Mouse (Mus musculus) monocyte, adult 5-6 weeks (primary cell): ENCODE data around the gene Plin5. TPM values are rescaled to one million over a fixed set of nuclear protein-coding genes. Genes with fewer than 3 reads are reported as not detected.
A peak's percentile ranks its signal among the peaks of the same experiment; 100 is the strongest.

Experiments
- ATAC-seq: fragments of 153-309, 156-312 bp; replicated peaks from 2 replicates; pipeline ENCODE4 v1.8.0; 2017; ENCODE audit warnings: mild to moderate bottlenecking; ENCODE audit not compliant: low TSS enrichment, insufficient number of reproducible peaks, severe bottlenecking, poor library complexity, low FRiP score
- total RNA-seq: library from RNA; stranded (forward); fragments of 200-1000, 200-491, 200-594 nt; gene quantifications from 3 replicates; pipeline ENCODE4 v1.2.3, GENCODE M21; 2017

Plin5 gene
- total RNA-seq = not detected in 3 replicates

GRCm38 (mm10) chr17:56117251-56117710 is at the start of gene Plin5:
Gene Plin5 (minus strand): TSS chr17:56117596.
- ATAC-seq = no peak

DNA sequence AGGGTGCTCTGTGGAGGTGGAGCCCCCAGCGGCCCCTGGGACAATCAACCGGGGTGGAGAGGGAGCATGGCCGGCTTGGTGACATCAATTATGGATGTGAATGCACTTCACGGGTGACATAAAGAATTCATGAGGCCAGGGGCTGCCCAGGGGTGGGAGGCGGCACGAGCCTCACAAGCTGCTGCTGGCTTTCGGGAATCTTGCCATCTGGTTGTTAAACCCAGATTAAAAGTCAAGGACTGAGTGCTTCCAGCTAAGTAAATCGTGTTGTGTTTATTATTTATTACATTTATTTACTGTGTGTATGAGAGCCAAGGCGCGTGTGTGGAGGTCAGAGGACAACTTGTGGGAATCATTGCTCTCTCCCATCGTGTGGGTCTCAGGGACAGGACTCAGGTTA is 48.3 kb upstream of the Plin5 start:
- ATAC-seq = no peak

DNA sequence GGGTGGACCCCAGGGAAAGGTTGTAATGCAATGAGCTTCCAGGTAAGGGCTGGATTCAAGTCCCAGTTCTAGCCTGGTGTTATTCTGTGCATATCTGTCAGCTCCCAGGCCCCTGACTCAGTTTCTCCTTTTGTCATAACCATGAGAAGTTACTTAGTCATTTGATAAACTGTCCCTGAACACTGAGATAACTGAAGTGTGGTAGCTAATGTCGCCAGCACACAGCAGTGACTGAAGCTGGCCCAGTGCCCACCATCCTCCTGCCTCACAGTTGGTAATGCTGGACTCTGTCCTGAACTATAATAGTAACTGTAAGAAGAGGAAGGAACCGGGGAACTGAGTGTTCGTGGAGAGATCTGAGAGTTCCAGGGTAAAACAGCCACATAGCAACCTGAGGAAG is 47.1 kb upstream of the Plin5 start:
- no peak for ATAC-seq

GRCm38 (mm10) chr17:56163523-56164102 is 46.2 kb upstream of the Plin5 start:
- no peak for ATAC-seq

GRCm38 (mm10) chr17:56162231-56162774 is 44.9 kb upstream of the Plin5 start, which contains the start of gene Tnfaip8l1:
Gene Tnfaip8l1 (plus strand): TSS chr17:56162477.
- ATAC-seq = peak; percentile 96

GRCm38 (mm10) chr17:56159729-56160128 is 42.3 kb upstream of the Plin5 start:
- no peak for ATAC-seq

DNA sequence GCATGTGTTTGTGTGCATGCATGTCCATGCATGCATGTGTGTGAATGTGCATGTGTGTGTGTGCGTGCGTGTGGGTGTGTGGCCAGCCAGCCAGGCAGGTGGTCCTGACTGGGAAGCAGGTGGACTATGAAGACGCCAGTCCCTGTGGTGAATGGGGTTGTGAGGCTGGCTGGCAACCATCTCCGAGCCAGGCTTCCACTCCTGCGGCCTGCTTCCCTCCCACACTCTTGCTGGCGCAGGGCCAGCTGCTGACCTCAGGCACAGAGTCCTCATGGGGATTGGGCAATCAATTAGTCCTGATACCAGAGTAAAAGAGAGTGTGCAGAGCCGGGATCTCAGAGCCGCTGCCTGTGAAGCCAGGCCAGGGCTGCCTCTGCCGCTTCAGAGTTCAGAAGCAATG is 36.2 kb upstream of the Plin5 start:
- ATAC-seq = no peak

DNA sequence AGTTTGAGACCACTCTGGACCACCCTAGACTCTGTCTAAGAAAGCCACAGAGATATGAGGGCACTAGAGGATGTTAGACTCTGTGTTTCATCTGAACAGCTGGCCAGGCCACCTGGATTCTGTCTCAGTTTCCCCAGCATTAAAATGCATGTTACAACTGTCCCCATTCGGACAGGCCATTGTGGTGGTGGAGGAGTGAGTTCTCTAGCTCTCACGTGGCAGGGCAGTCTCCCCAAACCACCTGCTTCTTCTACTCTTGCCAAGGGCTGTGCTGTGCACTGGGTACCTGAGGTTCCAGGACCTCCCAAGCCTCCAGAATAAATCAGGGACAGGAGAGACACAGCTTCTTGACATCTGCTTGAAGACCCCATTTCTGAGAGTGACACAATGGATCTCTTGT is 32.5 kb upstream of the Plin5 start:
- ATAC-seq = no peak

- no peak for ATAC-seq
Observed at GRCm38 (mm10) chr17:56148790-56149618, 31.6 kb upstream of the Plin5 start.

GRCm38 (mm10) chr17:56148280-56148679 is 30.9 kb upstream of the Plin5 start:
- ATAC-seq = no peak

DNA sequence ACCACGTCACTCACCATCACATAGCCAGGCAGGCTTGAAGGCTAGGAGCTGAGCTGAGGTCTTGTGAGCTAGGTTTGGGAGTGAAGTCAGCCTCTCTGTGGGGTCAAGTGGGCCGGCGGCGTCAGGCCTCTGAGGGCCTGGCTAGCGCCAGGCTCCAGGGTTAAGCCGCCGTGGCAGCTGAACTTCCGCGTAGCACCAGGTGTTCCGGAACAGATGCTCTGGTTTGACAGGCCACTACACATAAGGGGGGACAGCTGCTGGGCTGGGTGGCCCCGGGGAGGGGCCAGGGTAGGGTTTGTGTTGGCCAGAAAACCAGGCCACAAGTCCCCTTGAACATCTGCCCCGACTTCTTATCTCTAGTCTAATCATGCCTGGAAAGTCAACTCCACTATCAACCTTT is 30.0 kb upstream of the Plin5 start:
- ATAC-seq = no peak

DNA sequence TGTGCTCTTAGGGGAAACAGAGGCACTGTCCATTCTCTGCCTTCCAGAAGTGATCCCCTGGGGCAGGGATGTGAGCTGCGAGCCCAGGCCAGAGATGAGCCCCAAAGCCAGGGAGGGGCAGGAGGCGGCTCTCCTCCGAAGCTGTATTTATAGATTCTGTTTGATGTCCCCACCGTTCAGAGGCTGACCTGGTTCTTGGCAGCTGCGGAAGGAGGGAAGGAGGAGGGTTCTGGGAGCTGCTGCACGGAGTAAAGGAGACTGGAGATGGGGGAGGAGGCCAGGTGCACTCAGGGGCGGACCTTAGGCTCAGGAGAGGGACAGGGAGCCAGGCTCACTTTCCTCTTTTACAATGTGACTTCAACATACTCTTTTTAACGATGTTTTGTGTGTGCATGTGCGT is 28.7 kb upstream of the Plin5 start:
- no peak for ATAC-seq

DNA sequence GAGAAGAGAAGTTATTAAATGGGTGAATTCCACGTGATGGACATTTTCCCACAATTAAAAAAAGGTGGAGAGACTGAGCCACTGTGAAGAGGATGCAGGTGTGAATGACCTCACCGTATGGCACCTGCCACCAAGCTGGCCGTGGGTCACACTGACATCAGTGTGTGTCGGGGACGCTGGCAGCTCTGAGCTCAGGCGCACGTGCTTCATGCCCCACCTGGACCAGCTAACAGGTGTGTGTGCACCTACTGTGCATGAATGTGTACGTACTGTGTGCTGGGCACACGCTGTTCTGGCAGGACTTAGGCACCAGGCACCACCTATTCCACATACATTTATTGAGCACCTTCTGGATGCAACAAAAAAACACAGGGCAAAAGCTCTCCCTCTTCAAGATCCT is 27.1 kb upstream of the Plin5 start:
- ATAC-seq = no peak

- ATAC-seq = no peak
Observed at GRCm38 (mm10) chr17:56141702-56142605, 24.6 kb upstream of the Plin5 start.

- no peak for ATAC-seq
Observed at GRCm38 (mm10) chr17:56139858-56140595, 22.6 kb upstream of the Plin5 start, which contains the start of gene Sema6b. Gene Sema6b (minus strand): TSS chr17:56140343.

DNA sequence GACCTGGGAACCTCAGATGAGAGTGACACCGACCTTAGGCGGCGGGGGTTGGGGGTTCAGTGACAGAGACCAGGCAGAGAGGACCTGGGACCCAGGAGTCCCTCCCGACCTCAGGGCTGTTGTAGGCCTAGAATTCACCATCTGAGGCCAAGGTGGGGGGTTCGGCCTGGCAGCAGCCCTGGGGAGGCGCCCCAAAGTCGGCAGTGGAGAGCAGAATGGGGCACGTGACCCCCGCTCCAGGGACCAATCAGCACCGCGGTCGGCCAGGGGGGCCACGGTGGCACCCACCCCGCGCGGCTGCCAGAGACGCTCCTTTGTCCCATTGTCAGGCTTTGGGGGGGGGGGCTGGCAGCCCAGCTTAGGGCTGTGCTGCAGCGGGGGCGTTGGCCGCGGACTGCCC is 22.0 kb upstream of the Plin5 start:
- ATAC-seq = no peak

- no peak for ATAC-seq
Observed at GRCm38 (mm10) chr17:56137839-56138613, 20.6 kb upstream of the Plin5 start.

GRCm38 (mm10) chr17:56136558-56136957 is 19.2 kb upstream of the Plin5 start:
- no peak for ATAC-seq
